ENCODE assay signal across 18 mouse cellular contexts in genomic region chr12:17296899-17297298, GRCm38 (mm10). TPM values are rescaled to one million over a fixed set of nuclear protein-coding genes. Genes with fewer than 3 reads are reported as not detected.
"Had no signal": no experiment of that assay in that cellular context is flagged by ENCODE, and none has a peak within 500 bp of the region (broad histone marks: within the 10 kb centered on the region; RNA-seq: fewer than 3 reads in every experiment).

No protein-coding gene starts in this region.

- DNase-seq: gastrocnemius, adult 2 months; gastrocnemius, postnatal 10 days; gastrocnemius, postnatal 36 days; heart, adult 18-20 months; heart, postnatal 14 days; heart, postnatal 36 days; kidney, adult 18-20 months; kidney, adult 8-10 months; kidney, postnatal 25 days; layer of hippocampus, postnatal 36 days; left cerebral cortex, postnatal 4 days had no signal

- ATAC-seq: hindbrain, embryonic 16.5 days; inflammation-experienced regulatory T-cells, adult 6 months; intestine, embryonic 15.5 days; intestine, postnatal 0 days; liver, embryonic 12.5 days had no signal

RNA-seq across cellular contexts. Expression of gene Atp6v1c2, which starts 32.3 kb away (rescaled TPM):
- total RNA-seq: gastrocnemius, adult 2 months; gastrocnemius, postnatal 10 days; gastrocnemius, postnatal 36 days; heart, postnatal 36 days; hematopoietic stem cell, adult 5-6 weeks; liver, adult 2 months had no signal
